Mouse (Mus musculus) embryo, embryonic 11.5 days (tissue): ENCODE data around the gene Slc39a11.
A peak's percentile ranks its signal among the peaks of the same experiment; 100 is the strongest.
"Not testable (repeated sequence)": the region's sequence is repeated elsewhere in the genome, so short reads cannot be mapped to it uniquely, and the experiment has no call there.

Experiments used
- DNase-seq: peaks from one replicate; pipeline ENCODE4 v3.0.0-alpha.2; 2012; ENCODE audit warnings: low read depth, low spot score

Slc39a11 gene

GRCm38 (mm10) chr11:113667704-113668103, 17.8 kb upstream of the Slc39a11 start:
- no peak for DNase-seq

- no peak for DNase-seq
Measured at GRCm38 (mm10) chr11:113667122-113667521, 17.2 kb upstream of the Slc39a11 start.

GRCm38 (mm10) chr11:113666648-113667047, 16.8 kb upstream of the Slc39a11 start:
- no peak for DNase-seq

GRCm38 (mm10) chr11:113666205-113666604, 16.3 kb upstream of the Slc39a11 start:
- DNase-seq = no peak

GRCm38 (mm10) chr11:113664279-113664678, 14.4 kb upstream of the Slc39a11 start:
- no peak for DNase-seq

- no peak for DNase-seq
Measured at GRCm38 (mm10) chr11:113661835-113662351, 12.0 kb upstream of the Slc39a11 start.

GRCm38 (mm10) chr11:113660940-113661339, 11.1 kb upstream of the Slc39a11 start:
- no peak for DNase-seq

- DNase-seq = not testable (repeated sequence)
Measured at GRCm38 (mm10) chr11:113660213-113660612, 10.3 kb upstream of the Slc39a11 start.

- no peak for DNase-seq
Measured at GRCm38 (mm10) chr11:113658763-113659162, 8.9 kb upstream of the Slc39a11 start.

GRCm38 (mm10) chr11:113658319-113658718, 8.4 kb upstream of the Slc39a11 start:
- no peak for DNase-seq

GRCm38 (mm10) chr11:113657221-113657620, 7.3 kb upstream of the Slc39a11 start:
- DNase-seq = no peak

GRCm38 (mm10) chr11:113656511-113656932, 6.6 kb upstream of the Slc39a11 start:
- no peak for DNase-seq

GRCm38 (mm10) chr11:113654561-113655270, 4.8 kb upstream of the Slc39a11 start:
- no peak for DNase-seq

- DNase-seq = no peak
Measured at GRCm38 (mm10) chr11:113654105-113654504, 4.2 kb upstream of the Slc39a11 start.

GRCm38 (mm10) chr11:113652516-113652915, 2.6 kb upstream of the Slc39a11 start:
- DNase-seq = no peak

GRCm38 (mm10) chr11:113651907-113652273, 2.0 kb upstream of the Slc39a11 start:
- DNase-seq = no peak

GRCm38 (mm10) chr11:113651206-113651906, 1.5 kb upstream of the Slc39a11 start:
- DNase-seq = no peak

GRCm38 (mm10) chr11:113648690-113649352, 1.1 kb downstream of the Slc39a11 start, which contains the start of gene Cog1:
Gene Cog1 (plus strand): TSS chr11:113649169.
- DNase-seq = no peak

- peak; percentile 74 for DNase-seq
Measured at GRCm38 (mm10) chr11:113648152-113648551, 1.7 kb downstream of the Slc39a11 start.

- no peak for DNase-seq
Measured at GRCm38 (mm10) chr11:113645181-113645580, 4.7 kb downstream of the Slc39a11 start.

GRCm38 (mm10) chr11:113638680-113639079, 11.2 kb downstream of the Slc39a11 start:
- no peak for DNase-seq

- no peak for DNase-seq
Measured at GRCm38 (mm10) chr11:113634699-113635121, 15.2 kb downstream of the Slc39a11 start.
